Mouse (Mus musculus): ENCODE measurements around the gene Card10. TPM values are rescaled to one million over a fixed set of nuclear protein-coding genes. Genes with fewer than 3 reads are reported as not detected.

Gene Card10
- polyA plus RNA-seq (2014; fragmentation: Illumina TruSeq; extraction: RNeasy Lipid Tissue Mini Kit (QIAGEN cat#74804); ENCODE audit: low read depth, low replicate concordance), result 15.5 TPM

GRCm38 (mm10) chr15:78802776-78803391, at the start of gene Card10:
Card10 (minus strand) TSS chr15:78803042.

GRCm38 (mm10) chr15:78842371-78843163, 39.7 kb upstream of the Card10 start, which contains the start of gene Cdc42ep1:
Cdc42ep1 (plus strand) TSS chr15:78842624.

GRCm38 (mm10) chr15:78773290-78773729, 29.5 kb downstream of the Card10 start, which contains the start of gene Mfng:
Mfng (minus strand) TSS chr15:78773475.

Other genes with a start within 250 kb of the Card10 start
- gene Rac2, start 230.3 kb downstream of the Card10 start, polyA plus RNA-seq (2014; fragmentation: Illumina TruSeq; extraction: RNeasy Lipid Tissue Mini Kit (QIAGEN cat#74804); ENCODE audit: low read depth, low replicate concordance), result 1.8 TPM
- 8.0 TPM for gene Cyth4, start 206.0 kb downstream of the Card10 start, polyA plus RNA-seq (2014; fragmentation: Illumina TruSeq; extraction: RNeasy Lipid Tissue Mini Kit (QIAGEN cat#74804); ENCODE audit: low read depth, low replicate concordance)
- gene Elfn2, start 84.3 kb downstream of the Card10 start, polyA plus RNA-seq (2014; fragmentation: Illumina TruSeq; extraction: RNeasy Lipid Tissue Mini Kit (QIAGEN cat#74804); ENCODE audit: low read depth, low replicate concordance), result 0.37 TPM
- 7.1 TPM for gene Mfng, start 29.6 kb downstream of the Card10 start, polyA plus RNA-seq (2014; fragmentation: Illumina TruSeq; extraction: RNeasy Lipid Tissue Mini Kit (QIAGEN cat#74804); ENCODE audit: low read depth, low replicate concordance)
- 40.4 TPM for gene Cdc42ep1, start 39.6 kb upstream of the Card10 start, polyA plus RNA-seq (2014; fragmentation: Illumina TruSeq; extraction: RNeasy Lipid Tissue Mini Kit (QIAGEN cat#74804); ENCODE audit: low read depth, low replicate concordance)
- gene Lgals2, start 52.5 kb upstream of the Card10 start, polyA plus RNA-seq (2014; fragmentation: Illumina TruSeq; extraction: RNeasy Lipid Tissue Mini Kit (QIAGEN cat#74804); ENCODE audit: low read depth, low replicate concordance), result not detected
- gene Gga1, start 74.1 kb upstream of the Card10 start, polyA plus RNA-seq (2014; fragmentation: Illumina TruSeq; extraction: RNeasy Lipid Tissue Mini Kit (QIAGEN cat#74804); ENCODE audit: low read depth, low replicate concordance), result 46.3 TPM
- not detected for gene Gm49510, start 96.6 kb upstream of the Card10 start, polyA plus RNA-seq (2014; fragmentation: Illumina TruSeq; extraction: RNeasy Lipid Tissue Mini Kit (QIAGEN cat#74804); ENCODE audit: low read depth, low replicate concordance)
- 6.5 TPM for gene Sh3bp1, start 96.7 kb upstream of the Card10 start, polyA plus RNA-seq (2014; fragmentation: Illumina TruSeq; extraction: RNeasy Lipid Tissue Mini Kit (QIAGEN cat#74804); ENCODE audit: low read depth, low replicate concordance)
- gene Pdxp, start 110.9 kb upstream of the Card10 start, polyA plus RNA-seq (2014; fragmentation: Illumina TruSeq; extraction: RNeasy Lipid Tissue Mini Kit (QIAGEN cat#74804); ENCODE audit: low read depth, low replicate concordance), result 1.4 TPM
- 353 TPM for gene Lgals1, start 123.7 kb upstream of the Card10 start, polyA plus RNA-seq (2014; fragmentation: Illumina TruSeq; extraction: RNeasy Lipid Tissue Mini Kit (QIAGEN cat#74804); ENCODE audit: low read depth, low replicate concordance)
- gene Nol12, start 131.9 kb upstream of the Card10 start, polyA plus RNA-seq (2014; fragmentation: Illumina TruSeq; extraction: RNeasy Lipid Tissue Mini Kit (QIAGEN cat#74804); ENCODE audit: low read depth, low replicate concordance), result 15.1 TPM
- gene Triobp, start 144.7 kb upstream of the Card10 start, polyA plus RNA-seq (2014; fragmentation: Illumina TruSeq; extraction: RNeasy Lipid Tissue Mini Kit (QIAGEN cat#74804); ENCODE audit: low read depth, low replicate concordance), result 17.8 TPM
- 135 TPM for gene H1f0, start 225.4 kb upstream of the Card10 start, polyA plus RNA-seq (2014; fragmentation: Illumina TruSeq; extraction: RNeasy Lipid Tissue Mini Kit (QIAGEN cat#74804); ENCODE audit: low read depth, low replicate concordance)
- not detected for gene Galr3, start 238.8 kb upstream of the Card10 start, polyA plus RNA-seq (2014; fragmentation: Illumina TruSeq; extraction: RNeasy Lipid Tissue Mini Kit (QIAGEN cat#74804); ENCODE audit: low read depth, low replicate concordance)